Mouse (Mus musculus): ENCODE measurements around the gene Khdc3. TPM values are rescaled to one million over a fixed set of nuclear protein-coding genes. Genes with fewer than 3 reads are reported as not detected.
A peak's percentile ranks its signal among the peaks of the same experiment; 100 is the strongest.
"Not testable (repeated sequence)": the region's sequence is repeated elsewhere in the genome, so short reads cannot be mapped to it uniquely, and the experiment has no call there.

Gene Khdc3
- polyA plus RNA-seq, 2 experiments = 0.08 TPM; not detected in 1

DNA sequence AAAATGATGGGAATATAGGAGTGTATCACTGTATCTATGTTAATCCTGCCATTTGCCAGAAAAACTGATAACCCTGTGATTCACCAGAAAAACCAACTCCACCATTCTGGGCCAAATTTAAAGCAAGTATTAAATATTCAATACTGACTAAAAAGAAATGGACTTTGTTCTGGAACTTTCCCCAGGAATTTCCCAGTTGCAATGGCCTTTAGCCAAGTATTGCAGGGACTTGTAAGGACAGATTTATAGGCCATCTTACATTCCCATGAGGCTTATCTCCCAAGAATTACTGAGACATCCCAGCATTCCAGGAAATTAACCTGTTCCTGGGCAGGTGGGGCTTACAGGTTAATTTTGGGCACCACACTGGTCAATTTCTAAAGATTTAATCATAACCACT lies 4.1 kb downstream of the Khdc3 start:
- Histone ChIP-seq H3K36me3 (replicated peaks; ENCODE audit: control insufficient read depth, insufficient read depth, low read depth) (no peaks in the 10 kb centered on the region), H3K27ac (no peak overlapping the region), H3K4me1 (replicated peaks; ENCODE audit: control insufficient read depth in 2 of 2, insufficient read depth in 2 of 2, low read length in 1 of 2) (no peaks in the 10 kb centered on the region), H3K4me3 (ENCODE audit: insufficient read depth in 1 of 2, low read depth in 2 of 2, low read length in 2 of 2) (no peak overlapping the region), H3K9me3 (ENCODE audit: control insufficient read depth, low read length) (no peaks in the 10 kb centered on the region), H3K27me3 (ENCODE audit: control insufficient read depth, insufficient read depth, low read length) (peaks cover 16% of the 10 kb centered on the region), H3K4me2 (ENCODE audit: low read depth) (no peak overlapping the region), H3K9ac (replicated peaks) (no peak overlapping the region)
- TF ChIP-seq EP300 (IDR thresholded peaks at IDR 0.05; ENCODE audit: low read depth) (no peak), CTCF (IDR thresholded peaks at IDR 0.05; ENCODE audit: low read depth) (no peak)
- ATAC-seq (ENCODE audit: insufficient read depth) (no peak), DNase-seq (ENCODE audit: low read depth in 3 of 3, low spot score in 3 of 3) (no peak)

GRCm38 (mm10) chr9:73112919-73113906 lies 11.6 kb downstream of the Khdc3 start, which contains the start of gene Rsl24d1:
Gene Rsl24d1, plus strand, starts transcription at chr9:73113426.
- Histone ChIP-seq H3K9me3 (ENCODE audit: control insufficient read depth, low read length) (no peaks in the 10 kb centered on the region), H3K4me1 (replicated peaks; ENCODE audit: control insufficient read depth in 2 of 2, insufficient read depth in 2 of 2, low read length in 1 of 2) (peaks cover 0 to 7% of the 10 kb centered on the region in 2 experiments; a peak in 2 of 4 replicates), H3K9ac (replicated peaks) (peak within 1 kb of the TSS; percentile 67), H3K36me3 (replicated peaks; ENCODE audit: control insufficient read depth, insufficient read depth, low read depth) (peaks cover 6% of the 10 kb centered on the region), H3K27me3 (ENCODE audit: control insufficient read depth, insufficient read depth, low read length) (no peaks in the 10 kb centered on the region), H3K4me2 (ENCODE audit: low read depth) (peak within 1 kb of the TSS; percentile 75), H3K4me3 (ENCODE audit: insufficient read depth in 1 of 2, low read depth in 2 of 2, low read length in 2 of 2) (peak within 1 kb of the TSS; percentile 74 to 90), H3K27ac (peak within 1 kb of the TSS; percentile 25; the same call in 1 of the 2 replicates)
- under 1% methylated on average over 64 of the region's 64 CpGs for WGBS (ENCODE audit: insufficient replicate concordance)
- ATAC-seq (ENCODE audit: insufficient read depth) (peak; percentile 95), DNase-seq (ENCODE audit: low read depth in 3 of 3, low spot score in 3 of 3) (peak; percentile 76 to 80 (median 79))
- TF ChIP-seq EP300 (IDR thresholded peaks at IDR 0.05; ENCODE audit: low read depth) (no peak), CTCF (IDR thresholded peaks at IDR 0.05; ENCODE audit: low read depth) (no peak)

DNA sequence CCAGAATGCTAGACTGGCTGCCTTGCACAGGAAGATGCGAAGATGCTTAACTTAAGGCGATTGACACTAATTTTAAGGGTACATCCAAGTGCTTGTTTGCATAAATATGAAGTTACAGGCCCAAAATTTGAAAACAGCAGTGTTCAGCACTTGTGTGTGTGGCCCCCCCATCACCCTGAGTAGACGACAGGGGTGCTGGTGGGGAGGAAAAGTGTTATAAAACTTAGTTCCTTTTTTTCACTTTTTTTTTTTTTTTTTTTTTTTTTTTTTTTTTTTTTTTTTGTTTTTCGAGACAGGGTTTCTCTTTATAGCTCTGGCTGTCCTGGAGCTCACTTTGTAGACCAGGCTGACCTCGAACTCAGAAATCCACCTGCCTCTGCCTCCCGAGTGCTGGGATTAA lies 15.1 kb downstream of the Khdc3 start:
- H3K27ac ChIP-seq; H3K9me3 ChIP-seq (ENCODE audit: control insufficient read depth, low read length); ATAC-seq (ENCODE audit: insufficient read depth); H3K27me3 ChIP-seq (ENCODE audit: control insufficient read depth, insufficient read depth, low read length); H3K4me2 ChIP-seq (ENCODE audit: low read depth); DNase-seq (ENCODE audit: low read depth in 3 of 3, low spot score in 3 of 3); H3K9ac ChIP-seq (replicated peaks); H3K4me3 ChIP-seq (ENCODE audit: insufficient read depth in 1 of 2, low read depth in 2 of 2, low read length in 2 of 2); H3K4me1 ChIP-seq (replicated peaks; ENCODE audit: control insufficient read depth in 2 of 2, insufficient read depth in 2 of 2, low read length in 1 of 2): not testable (repeated sequence)
- peaks cover 28% of the 10 kb centered on the region for H3K36me3 ChIP-seq (replicated peaks; ENCODE audit: control insufficient read depth, insufficient read depth, low read depth)
- 74% methylated on average over 4 of the region's 6 CpGs for WGBS (ENCODE audit: insufficient replicate concordance)

GRCm38 (mm10) chr9:73118012-73118411 lies 16.4 kb downstream of the Khdc3 start:
- ATAC-seq (ENCODE audit: insufficient read depth) = no peak
- no peak for DNase-seq (ENCODE audit: low read depth in 3 of 3, low spot score in 3 of 3)
- Histone ChIP-seq H3K36me3 (replicated peaks; ENCODE audit: control insufficient read depth, insufficient read depth, low read depth) (peaks cover 28% of the 10 kb centered on the region), H3K4me3 (ENCODE audit: insufficient read depth in 1 of 2, low read depth in 2 of 2, low read length in 2 of 2) (no peak overlapping the region), H3K4me2 (ENCODE audit: low read depth) (no peak overlapping the region), H3K27me3 (ENCODE audit: control insufficient read depth, insufficient read depth, low read length) (no peaks in the 10 kb centered on the region), H3K9ac (replicated peaks) (no peak overlapping the region), H3K4me1 (replicated peaks; ENCODE audit: control insufficient read depth in 2 of 2, insufficient read depth in 2 of 2, low read length in 1 of 2) (peaks cover 0 to 3% of the 10 kb centered on the region in 2 experiments; a peak in 2 of 4 replicates), H3K9me3 (ENCODE audit: control insufficient read depth, low read length) (no peaks in the 10 kb centered on the region), H3K27ac (no peak overlapping the region)
- TF ChIP-seq EP300 (IDR thresholded peaks at IDR 0.05; ENCODE audit: low read depth) (no peak), CTCF (IDR thresholded peaks at IDR 0.05; ENCODE audit: low read depth) (0 out of 2 replicates have a peak, but pooled peaks have one; percentile 25)
- 77% methylated on average over 4 of the region's 4 CpGs for WGBS (ENCODE audit: insufficient replicate concordance)

DNA sequence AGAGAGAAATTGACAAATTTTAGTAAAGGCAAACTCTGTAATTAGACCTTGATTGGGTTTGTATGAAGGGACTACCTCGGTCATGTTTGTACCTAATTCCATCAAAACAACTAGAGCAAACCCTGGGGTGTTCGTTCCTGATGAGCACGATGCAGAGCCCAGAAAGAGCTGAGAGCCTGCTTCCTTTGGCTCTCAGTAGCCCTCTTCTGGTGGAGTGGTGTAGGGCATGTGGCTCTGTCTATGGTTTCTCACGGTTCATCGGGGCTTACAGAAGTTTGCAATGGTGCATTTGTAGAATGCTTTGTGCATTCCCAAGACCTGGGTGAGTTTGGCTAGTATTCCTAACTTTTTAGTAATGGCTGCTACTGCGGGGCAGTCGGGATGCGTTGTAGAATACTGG lies 20.1 kb downstream of the Khdc3 start:
- H3K27me3 ChIP-seq (ENCODE audit: control insufficient read depth, insufficient read depth, low read length) = no peaks in the 10 kb centered on the region
- H3K4me2 ChIP-seq (ENCODE audit: low read depth) = no peak overlapping the region
- no peak overlapping the region for H3K4me3 ChIP-seq (ENCODE audit: insufficient read depth in 1 of 2, low read depth in 2 of 2, low read length in 2 of 2)
- no peak for ATAC-seq (ENCODE audit: insufficient read depth)
- WGBS (ENCODE audit: insufficient replicate concordance) = 67% methylated on average over 8 of the region's 8 CpGs
- TF ChIP-seq EP300 (IDR thresholded peaks at IDR 0.05; ENCODE audit: low read depth) (no peak), CTCF (IDR thresholded peaks at IDR 0.05; ENCODE audit: low read depth) (peak; percentile 58)
- H3K27ac ChIP-seq = no peak overlapping the region
- H3K9ac ChIP-seq (replicated peaks) = no peak overlapping the region
- H3K36me3 ChIP-seq (replicated peaks; ENCODE audit: control insufficient read depth, insufficient read depth, low read depth) = peaks cover 39% of the 10 kb centered on the region
- H3K4me1 ChIP-seq (replicated peaks; ENCODE audit: control insufficient read depth in 2 of 2, insufficient read depth in 2 of 2, low read length in 1 of 2) = peaks cover 0 to 2% of the 10 kb centered on the region in 2 experiments; a peak in 1 of 4 replicates
- no peak for DNase-seq (ENCODE audit: low read depth in 3 of 3, low spot score in 3 of 3)
- no peaks in the 10 kb centered on the region for H3K9me3 ChIP-seq (ENCODE audit: control insufficient read depth, low read length)
